Mouse (Mus musculus): ENCODE data around the gene Pde4dip. TPM values are rescaled to one million over a fixed set of nuclear protein-coding genes. Genes with fewer than 3 reads are reported as not detected.

The Pde4dip gene
- total RNA-seq, 2 experiments from 2014 or later = 1,706 to 1,771 TPM

- intact Hi-C loops (cut with DNase I) = no loop called here
- DNase-seq = no peak
Measured at GRCm38 (mm10) chr3:97674644-97675110, 213.8 kb downstream of the Pde4dip start, which contains the start of gene Gm17651. TSS of gene Gm17651 (minus strand) at chr3:97674694.

- no peak for DNase-seq
- intact Hi-C loops (cut with DNase I) = no loop called here
Measured at GRCm38 (mm10) chr3:97667093-97667675, 221.3 kb downstream of the Pde4dip start.

- DNase-seq = no peak
- intact Hi-C loops (cut with DNase I) = no loop called here
Measured at GRCm38 (mm10) chr3:97666154-97666553, 222.4 kb downstream of the Pde4dip start.

- no peak for DNase-seq
- intact Hi-C loops (cut with DNase I) = no loop called here
Measured at GRCm38 (mm10) chr3:97665525-97665924, 223.0 kb downstream of the Pde4dip start.

- intact Hi-C loops (cut with DNase I) = no loop called here
- DNase-seq = no peak
Measured at GRCm38 (mm10) chr3:97661206-97661605, 227.3 kb downstream of the Pde4dip start.

GRCm38 (mm10) chr3:97659746-97660145 is 228.8 kb downstream of the Pde4dip start:
- intact Hi-C loops (cut with DNase I) = no loop called here
- no peak for DNase-seq

GRCm38 (mm10) chr3:97658426-97659193 is 229.9 kb downstream of the Pde4dip start:
- intact Hi-C loops (cut with DNase I) = no loop called here
- peak in 1 of 2 experiments; percentile 14 for DNase-seq

GRCm38 (mm10) chr3:97657655-97658411 is 230.7 kb downstream of the Pde4dip start, which contains the start of gene Prkab2:
TSS of gene Prkab2 (plus strand) at chr3:97658193.
- DNase-seq = peak; percentile 99
- intact Hi-C loops (cut with DNase I) = loop anchor here (2.0 kb wide), 1 partner anchor 47 kb away; the partner anchor contains the start of gene Chd1l

- intact Hi-C loops (cut with DNase I) = no loop called here
Measured at GRCm38 (mm10) chr3:97654901-97655300, 233.6 kb downstream of the Pde4dip start.

GRCm38 (mm10) chr3:97653781-97654180 is 234.7 kb downstream of the Pde4dip start:
- no peak for DNase-seq
- intact Hi-C loops (cut with DNase I) = no loop called here

More at GRCm38 (mm10) chr3:97654901-97655300, 233.6 kb downstream of the Pde4dip start:
- peak in 1 of 2 experiments; percentile 39 for DNase-seq

GRCm38 (mm10) chr3:97651604-97652003 is 236.9 kb downstream of the Pde4dip start:
- intact Hi-C loops (cut with DNase I) = no loop called here
- peak in 1 of 2 experiments; percentile 23 for DNase-seq

- intact Hi-C loops (cut with DNase I) = no loop called here
- DNase-seq = no peak
Measured at GRCm38 (mm10) chr3:97649469-97649868, 239.0 kb downstream of the Pde4dip start.

GRCm38 (mm10) chr3:97649022-97649421 is 239.5 kb downstream of the Pde4dip start:
- DNase-seq = no peak
- intact Hi-C loops (cut with DNase I) = no loop called here

GRCm38 (mm10) chr3:97648518-97648917 is 240.0 kb downstream of the Pde4dip start:
- no peak for DNase-seq
- intact Hi-C loops (cut with DNase I) = no loop called here

- intact Hi-C loops (cut with DNase I) = no loop called here
- DNase-seq = no peak
Measured at GRCm38 (mm10) chr3:97642001-97642400, 246.5 kb downstream of the Pde4dip start.

GRCm38 (mm10) chr3:97641396-97641795 is 247.1 kb downstream of the Pde4dip start:
- intact Hi-C loops (cut with DNase I) = no loop called here
- no peak for DNase-seq

Small RNAs within 50 kb of the gene (microRNA-seq; reads per million reads assigned to microRNA genes)
- gene Mir7225 = 0 reads per million in 2 experiments

Other genes starting within 250 kb of the Pde4dip start
- 10 to 100 TPM; 17.3 to 19.6 TPM for gene Prkab2, start 230.5 kb downstream of the Pde4dip start, total RNA-seq (2021)
- not detected for gene Gm17651, start 214.0 kb downstream of the Pde4dip start, total RNA-seq (2021)
- 10 to 100 TPM; 36.9 to 41.6 TPM for gene Sec22b, start 12.5 kb upstream of the Pde4dip start, total RNA-seq (2021)
- gene Notch2, start 124.8 kb upstream of the Pde4dip start, total RNA-seq (2021) = 10 to 100 TPM; 23.4 to 23.6 TPM